12 mouse cellular contexts compared by ENCODE assay signal in genomic region chr17:56371029-56371660, GRCm38 (mm10). TPM values are rescaled to one million over a fixed set of nuclear protein-coding genes. Genes with fewer than 3 reads are reported as not detected.
DNase-seq lines count a peak whose midpoint lies in the region; ATAC-seq lines count a peak whose summit lies in the region.
"Had no signal": no experiment of that assay in that cellular context is flagged by ENCODE, and none has a peak within 500 bp of the region (broad histone marks: within the 10 kb centered on the region; RNA-seq: fewer than 3 reads in every experiment).

No protein-coding gene starts in this region.

- intact Hi-C loops in heart, postnatal 10 days (cut with DNase I): no loop called here

- no peak overlapping the region for H3K4me2 ChIP-seq in forebrain, embryonic 14.5 days (ENCODE audit: low read length)
- H3K4me2 ChIP-seq in forebrain, embryonic 11.5 days (ENCODE audit: low read depth, low read length, severe bottlenecking): no peak overlapping the region
- H3K4me2 ChIP-seq in forebrain, embryonic 16.5 days (ENCODE audit: low read length): no peak overlapping the region
- H3K4me2 ChIP-seq in neural tube, embryonic 15.5 days: no peak overlapping the region

- peaks cover 4% of the 10 kb centered on the region; the same call in 1 of the 2 replicates for H3K4me1 ChIP-seq in forebrain, embryonic 14.5 days (ENCODE audit: control insufficient read depth, insufficient read depth, low read length)
- H3K4me1 ChIP-seq in forebrain, embryonic 11.5 days (replicated peaks; ENCODE audit: control insufficient read depth, insufficient read depth, low read length): no peaks in the 10 kb centered on the region
- H3K4me1 ChIP-seq in forebrain, embryonic 16.5 days (replicated peaks; ENCODE audit: control insufficient read depth, insufficient read depth, low read length): peaks cover 38% of the 10 kb centered on the region
- peaks cover 76% of the 10 kb centered on the region for H3K4me1 ChIP-seq in neural tube, embryonic 15.5 days

- no peak overlapping the region for H3K4me3 ChIP-seq in forebrain, embryonic 14.5 days (ENCODE audit: low read depth, low read length)
- no peak overlapping the region for H3K4me3 ChIP-seq in forebrain, embryonic 11.5 days (ENCODE audit: low read depth, low read length)
- no peak overlapping the region for H3K4me3 ChIP-seq in forebrain, embryonic 16.5 days (replicated peaks; ENCODE audit: low read length)
- H3K4me3 ChIP-seq in neural tube, embryonic 15.5 days (replicated peaks): no peak overlapping the region

- peak overlapping the region; percentile 1; the same call in 1 of the 2 replicates for H3K9ac ChIP-seq in forebrain, embryonic 14.5 days (ENCODE audit: low read length)
- no peak overlapping the region for H3K9ac ChIP-seq in forebrain, embryonic 11.5 days (ENCODE audit: low read length)
- no peak overlapping the region for H3K9ac ChIP-seq in forebrain, embryonic 16.5 days (replicated peaks; ENCODE audit: low read depth, low read length)
- no peak overlapping the region for H3K9ac ChIP-seq in neural tube, embryonic 15.5 days (replicated peaks)

- no peaks in the 10 kb centered on the region for H3K27me3 ChIP-seq in forebrain, embryonic 14.5 days (replicated peaks; ENCODE audit: control insufficient read depth, insufficient read depth, low read length)
- no peaks in the 10 kb centered on the region for H3K27me3 ChIP-seq in forebrain, embryonic 11.5 days (ENCODE audit: control insufficient read depth, insufficient read depth, low read length)
- no peaks in the 10 kb centered on the region for H3K27me3 ChIP-seq in forebrain, embryonic 16.5 days (replicated peaks; ENCODE audit: control insufficient read depth, insufficient read depth, low read length)
- no peaks in the 10 kb centered on the region for H3K27me3 ChIP-seq in neural tube, embryonic 15.5 days (replicated peaks)

- 51% methylated on average over 15 of the region's 15 CpGs for WGBS in forebrain, embryonic 14.5 days
- 76% methylated on average over 15 of the region's 15 CpGs for WGBS in forebrain, embryonic 11.5 days
- 43% methylated on average over 15 of the region's 15 CpGs for WGBS in forebrain, embryonic 16.5 days
- WGBS in neural tube, embryonic 15.5 days: 42% methylated on average over 15 of the region's 15 CpGs

- no peaks in the 10 kb centered on the region for H3K9me3 ChIP-seq in forebrain, embryonic 14.5 days (replicated peaks; ENCODE audit: control insufficient read depth, low read length)
- no peaks in the 10 kb centered on the region for H3K9me3 ChIP-seq in forebrain, embryonic 11.5 days (ENCODE audit: control insufficient read depth, low read length)
- no peaks in the 10 kb centered on the region for H3K9me3 ChIP-seq in forebrain, embryonic 16.5 days (ENCODE audit: control insufficient read depth, low read length)
- no peaks in the 10 kb centered on the region for H3K9me3 ChIP-seq in neural tube, embryonic 15.5 days (replicated peaks)

- H3K27ac ChIP-seq in forebrain, embryonic 14.5 days (ENCODE audit: low read depth, low read length): peak overlapping the region; percentile 44; the same call in 1 of the 2 replicates
- H3K27ac ChIP-seq in forebrain, embryonic 11.5 days (ENCODE audit: low read depth, low read length): no peak overlapping the region
- H3K27ac ChIP-seq in forebrain, embryonic 16.5 days (ENCODE audit: low read length): no peak overlapping the region
- peak overlapping the region; percentile 42 for H3K27ac ChIP-seq in neural tube, embryonic 15.5 days (replicated peaks)

- ATAC-seq in forebrain, embryonic 14.5 days: no peak; the same call in 1 of the 2 replicates
- no peak for ATAC-seq in forebrain, embryonic 11.5 days (replicated peaks; ENCODE audit: low FRiP score)
- ATAC-seq in forebrain, embryonic 16.5 days: peak; percentile 13; the same call in 1 of the 2 replicates
- no peak for ATAC-seq in neural tube, embryonic 15.5 days (ENCODE audit: low FRiP score)
- ATAC-seq in cerebellum, adult (ENCODE audit: insufficient number of reproducible peaks, low FRiP score, low TSS enrichment): no peak
- ATAC-seq: activated CD4-positive, CD25-positive, alpha-beta regulatory T cell, adult 4 months had no signal

- peak; percentile 31 for DNase-seq in forebrain, embryonic 14.5 days (ENCODE audit: low spot score)
- no peak for DNase-seq in forebrain, embryonic 11.5 days (ENCODE audit: low spot score)
- peak; percentile 55 to 80 for DNase-seq in layer of hippocampus, postnatal 14 days (ENCODE audit: low spot score in 2 of 2)
- DNase-seq in heart, postnatal 10 days: no peak
- DNase-seq in kidney, postnatal 25 days: no peak
- DNase-seq: cerebellum, adult 11-12 months; kidney, adult 18-20 months; lung, postnatal 4 days had no signal

- H3K36me3 ChIP-seq in forebrain, embryonic 14.5 days (ENCODE audit: control insufficient read depth, insufficient read depth, low read length): peaks cover 77% of the 10 kb centered on the region
- no peaks in the 10 kb centered on the region; the same call in 1 of the 2 replicates for H3K36me3 ChIP-seq in forebrain, embryonic 11.5 days (ENCODE audit: control insufficient read depth, insufficient read depth, low read length)
- peaks cover 12% of the 10 kb centered on the region; the same call in 1 of the 2 replicates for H3K36me3 ChIP-seq in forebrain, embryonic 16.5 days (ENCODE audit: control insufficient read depth, insufficient read depth)
- H3K36me3 ChIP-seq in neural tube, embryonic 15.5 days: peaks cover 64% of the 10 kb centered on the region

RNA-seq across cellular contexts. Expression of gene Kdm4b, which starts 45.3 kb away (rescaled TPM):
- polyA plus RNA-seq in forebrain, embryonic 14.5 days (2014; fragmentation: Nextera tagmentation; extraction: Ambion mirVana): 41.7 and 58.5 TPM in 2 replicates
- polyA plus RNA-seq in forebrain, embryonic 11.5 days (2014; fragmentation: Nextera tagmentation; extraction: Ambion mirVana): 52.1 TPM in 2 replicates
- 81.6 and 85.0 TPM in 2 replicates for polyA plus RNA-seq in forebrain, embryonic 16.5 days (2015; fragmentation: Nextera tagmentation; extraction: Ambion mirVana)
- total RNA-seq in layer of hippocampus, postnatal 14 days (2021): 10 to 100 TPM; 79.7 to 84.5 TPM
- 59.1 and 65.2 TPM in 2 replicates for polyA plus RNA-seq in neural tube, embryonic 15.5 days (2015; fragmentation: Nextera tagmentation; extraction: Ambion mirVana)
- 10 to 100 TPM; 42.4 to 44.9 TPM for total RNA-seq in heart, postnatal 10 days (2021)

Comparison
In these comparisons a context has a peak if more than half of its experiments do, and no peak if none do; other contexts are left out.
1. DNase-seq: peak in forebrain, embryonic 14.5 days (single experiment) and layer of hippocampus, postnatal 14 days (2 of 2); none in forebrain, embryonic 11.5 days (single experiment), heart, postnatal 10 days (0 of 2) and kidney, postnatal 25 days (0 of 2).
2. H3K27ac ChIP-seq: peak in forebrain, embryonic 14.5 days (single experiment) and neural tube, embryonic 15.5 days (single experiment); none in forebrain, embryonic 11.5 days (single experiment) and forebrain, embryonic 16.5 days (single experiment).